Mouse (Mus musculus) liver, postnatal 0 days (tissue): ENCODE measurements around the gene Evi2a. TPM values are rescaled to one million over a fixed set of nuclear protein-coding genes. Genes with fewer than 3 reads are reported as not detected.

ENCODE experiments used
- ATAC-seq: fragments of 200-750 bp; cut with Nextera tagmentation; 2 replicates; pipeline ENCODE4 v1.8.0; 2017; ENCODE audit warnings: mild to moderate bottlenecking, moderate library complexity
- DNase-seq: peaks from one replicate; pipeline ENCODE4 v3.0.0-alpha.2; 2016
- H3K27ac ChIP-seq: fragments of 300-500 bp; sonication (generic); 2 replicates; pipeline ENCODE4 v1.5.1; 2014; ENCODE audit warnings: antibody characterized with exemption, moderate library complexity, mild to moderate bottlenecking, low read depth
- H3K27me3 ChIP-seq: fragments of 300-500 bp; sonication (generic); 2 replicates; pipeline ENCODE4 v1.6.1; 2014; ENCODE audit warnings: low read length, control low read depth, mixed read lengths; ENCODE audit not compliant: insufficient read depth
- H3K36me3 ChIP-seq: fragments of 300-500 bp; sonication (generic); replicated peaks from 2 replicates; pipeline ENCODE4 v1.6.1; 2014; ENCODE audit warnings: mild to moderate bottlenecking, control low read depth, low read length, moderate library complexity, mixed read lengths; ENCODE audit not compliant: insufficient read depth
- H3K4me1 ChIP-seq: fragments of 300-500 bp; sonication (generic); 2 replicates; pipeline ENCODE4 v1.6.1; 2014; ENCODE audit warnings: antibody characterized with exemption, mild to moderate bottlenecking, control low read depth; ENCODE audit not compliant: insufficient read depth
- H3K4me2 ChIP-seq: fragments of 300-500 bp; sonication (generic); 2 replicates; pipeline ENCODE4 v1.6.1; 2014; ENCODE audit warnings: low read depth, mild to moderate bottlenecking, low read length, moderate library complexity, mixed read lengths
- H3K4me3 ChIP-seq: fragments of 300-500 bp; sonication (generic); 2 replicates; pipeline ENCODE4 v1.5.1; 2014; ENCODE audit warnings: low read depth, low read length
- H3K9ac ChIP-seq: fragments of 300-500 bp; sonication (generic); replicated peaks from 2 replicates; pipeline ENCODE4 v1.6.1; 2014; ENCODE audit warnings: mild to moderate bottlenecking, moderate library complexity
- H3K9me3 ChIP-seq: fragments of 300-500 bp; sonication (generic); 2 replicates; pipeline ENCODE4 v1.6.1; 2016; ENCODE audit warnings: mild to moderate bottlenecking, control low read depth, low read length, mixed read lengths
- CTCF ChIP-seq: sonication (generic); IDR thresholded peaks from 2 replicates; pipeline ENCODE4 v1.5.1; 2016; ENCODE audit warnings: antibody characterized with exemption, low read depth
- EP300 ChIP-seq: IDR thresholded peaks from 2 replicates; pipeline ENCODE4 v1.6.1; 2016; ENCODE audit warnings: antibody characterized with exemption, low read depth, mild to moderate bottlenecking
- WGBS: fragments of 180-500 bp; shearing (Covaris S2); extraction: QIAGEN DNeasy Blood & Tissue Kit; methylation state at CpG from one replicate; pipeline ENCODE4 v1.1.7; 2014; ENCODE audit not compliant: insufficient replicate concordance; 5-methylcytosine and 5-hydroxymethylcytosine counted together
- polyA plus RNA-seq: library from polyadenylated mRNA; unstranded; fragments of >200 nt; fragmentation: Nextera tagmentation; extraction: Ambion mirVana; gene quantifications from 2 replicates; pipeline ENCODE4 v1.2.1, GENCODE M21; 2015

The Evi2a gene
- polyA plus RNA-seq, 1 experiment from 2014 or later, result 6.7 TPM

DNA sequence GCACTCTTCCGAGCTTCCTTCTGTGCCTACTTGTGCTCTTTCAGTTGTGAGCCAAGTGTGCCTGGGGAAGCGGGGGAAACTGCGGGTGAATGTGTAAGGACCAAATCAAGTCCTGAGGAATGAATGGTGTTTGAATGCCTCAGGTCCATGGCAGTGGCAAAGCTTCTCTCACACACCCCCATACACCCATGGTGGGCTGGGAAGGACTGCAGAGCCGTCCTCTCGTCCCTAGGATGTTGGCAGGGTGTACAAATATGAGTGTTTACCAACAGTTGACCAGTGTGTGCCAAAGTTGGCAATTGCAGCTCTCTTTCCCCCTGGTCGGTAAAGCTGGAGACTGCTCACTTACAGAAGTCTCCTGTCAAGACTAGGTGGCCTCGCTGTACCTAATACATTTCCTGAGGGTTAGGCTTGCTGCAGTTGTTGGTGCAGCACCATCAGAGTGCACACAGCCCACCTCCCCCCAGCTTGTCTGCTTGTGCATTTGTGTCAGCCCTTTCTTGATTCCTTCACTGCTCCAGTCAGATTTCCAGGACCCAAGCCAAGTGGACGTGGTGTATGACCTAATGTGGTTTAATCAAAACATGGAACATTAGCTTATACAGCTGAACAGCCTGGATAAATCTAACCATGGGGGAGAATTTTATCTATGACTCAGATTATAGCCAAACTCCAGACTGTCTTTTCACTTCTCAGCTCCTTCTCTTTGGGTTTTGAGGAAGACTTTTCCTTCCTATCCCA, 3.7 kb upstream of the Evi2a start:
- Histone ChIP-seq H3K27me3 (no peaks in the 10 kb centered on the region), H3K27ac (no peak overlapping the region), H3K4me1 (no peaks in the 10 kb centered on the region), H3K36me3 (peaks cover 9% of the 10 kb centered on the region; the same call in 1 of the 2 replicates), H3K4me2 (no peak overlapping the region), H3K4me3 (no peak overlapping the region), H3K9me3 (no peaks in the 10 kb centered on the region), H3K9ac (no peak overlapping the region)
- TF ChIP-seq EP300, result no peak
- ATAC-seq (no peak), DNase-seq (no peak)
- WGBS, result 72% methylated on average over 8 of the region's 8 CpGs

- Histone ChIP-seq H3K27ac (no peak overlapping the region), H3K9ac (no peak overlapping the region), H3K4me1 (no peaks in the 10 kb centered on the region), H3K4me2 (no peak overlapping the region), H3K4me3 (no peak overlapping the region), H3K9me3 (no peaks in the 10 kb centered on the region), H3K27me3 (no peaks in the 10 kb centered on the region), H3K36me3 (peaks cover 9% of the 10 kb centered on the region; the same call in 1 of the 2 replicates)
- ATAC-seq, result peak; percentile 65
- WGBS, result 64% methylated on average over 6 of the region's 6 CpGs
- no peak for DNase-seq
- TF ChIP-seq EP300 (no peak), CTCF (no peak)
These were observed 2.9 kb upstream of the Evi2a start for GRCm38 (mm10) chr11:79533311-79533710.

DNA sequence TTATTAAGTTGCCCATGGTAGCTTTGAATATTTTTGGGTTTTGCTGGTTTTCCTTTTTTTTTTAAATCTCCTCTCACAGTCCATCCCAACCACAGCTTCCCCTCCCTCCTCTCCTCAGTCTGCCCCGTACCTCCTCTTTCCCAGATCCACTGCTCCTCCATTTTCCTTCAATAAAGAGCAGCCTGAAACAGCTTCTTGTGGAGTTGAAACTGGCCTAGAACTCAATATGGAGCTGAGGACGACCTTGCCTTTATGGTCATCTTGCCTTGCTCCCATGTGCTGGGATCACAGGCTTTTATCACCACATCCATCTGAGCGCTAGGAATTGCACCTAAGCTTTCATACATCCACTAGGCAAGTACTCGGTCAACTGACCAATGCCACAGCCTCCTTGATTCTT, 1.1 kb upstream of the Evi2a start:
- no peaks in the 10 kb centered on the region for H3K36me3 ChIP-seq
- H3K9ac ChIP-seq, result no peak overlapping the region
- ATAC-seq (no peak), DNase-seq (no peak)
- no peak overlapping the region for H3K4me3 ChIP-seq
- no peak overlapping the region for H3K27ac ChIP-seq
- H3K27me3 ChIP-seq, result no peaks in the 10 kb centered on the region
- 82% methylated on average over 4 of the region's 4 CpGs for WGBS
- no peaks in the 10 kb centered on the region for H3K9me3 ChIP-seq
- no peaks in the 10 kb centered on the region for H3K4me1 ChIP-seq
- no peak for TF ChIP-seq CTCF
- TF ChIP-seq EP300, result no peak
- H3K4me2 ChIP-seq, result no peak overlapping the region

DNA sequence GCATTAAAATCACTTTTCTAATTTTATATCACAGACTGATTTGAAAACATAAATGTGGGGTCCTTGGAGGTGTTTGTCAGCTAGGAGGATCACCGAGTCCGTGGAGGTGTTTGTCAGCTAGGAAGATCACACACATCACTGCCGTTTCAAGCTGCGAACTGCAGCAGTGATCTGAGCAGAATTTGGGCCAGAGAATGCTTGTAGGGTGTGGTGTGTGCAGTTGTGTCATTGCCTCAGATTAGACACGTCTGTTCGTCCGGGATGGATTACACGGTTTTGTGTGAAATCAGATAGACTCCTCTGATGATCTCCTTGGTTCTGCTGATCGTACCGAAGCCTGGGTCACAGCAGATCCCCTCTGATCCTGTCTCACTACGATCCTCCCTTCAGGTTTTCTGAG, 365 bp upstream of the Evi2a start:
- Histone ChIP-seq H3K27me3 (no peaks in the 10 kb centered on the region), H3K4me2 (peak overlapping the region; percentile 57; the same call in 1 of the 2 replicates), H3K27ac (no peak overlapping the region), H3K9me3 (no peaks in the 10 kb centered on the region), H3K36me3 (no peaks in the 10 kb centered on the region), H3K4me3 (no peak overlapping the region), H3K9ac (no peak overlapping the region), H3K4me1 (peaks cover 4% of the 10 kb centered on the region; the same call in 1 of the 2 replicates)
- 45% methylated on average over 11 of the region's 11 CpGs for WGBS
- no peak for DNase-seq
- no peak for TF ChIP-seq CTCF
- no peak for TF ChIP-seq EP300
- ATAC-seq, result no peak

DNA sequence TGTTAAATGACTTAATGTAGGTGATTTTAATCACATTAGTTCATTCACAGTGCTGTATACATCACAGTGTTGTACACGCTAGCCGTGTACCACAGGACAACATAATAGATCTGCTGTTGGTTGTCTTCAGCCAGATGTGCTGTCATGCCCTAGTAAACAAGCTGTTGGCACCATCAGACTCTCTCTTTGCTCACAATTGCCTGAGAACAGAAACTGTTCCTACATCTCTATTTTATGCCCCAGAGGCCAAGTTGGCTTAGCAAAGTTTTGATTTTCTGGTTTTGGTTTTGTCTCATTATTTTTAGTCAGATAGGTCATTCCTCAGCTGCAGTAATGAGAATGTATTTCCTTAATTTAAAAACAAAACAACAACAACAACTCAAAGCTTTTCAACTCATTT, 673 bp downstream of the Evi2a start:
- H3K4me3 ChIP-seq, result peak overlapping the region; percentile 36

DNA sequence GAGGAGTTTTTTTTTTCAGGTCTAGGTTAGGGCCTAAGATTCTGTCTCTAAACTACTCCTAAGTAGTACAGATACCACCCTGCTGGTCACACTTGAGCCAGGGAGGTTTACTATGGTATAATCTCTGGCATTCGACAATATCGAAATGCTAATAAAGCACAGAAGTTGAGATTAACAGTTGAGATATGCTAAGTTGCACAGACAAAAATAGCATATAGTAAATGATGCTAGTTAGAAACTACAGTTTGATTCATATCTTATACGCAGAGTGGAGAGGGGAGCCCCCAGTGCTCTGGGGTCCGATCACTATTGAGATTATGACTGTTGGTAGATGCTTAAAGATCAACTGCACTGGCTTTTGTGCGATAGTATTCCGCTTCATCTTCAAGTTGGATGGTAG, 1.2 kb downstream of the Evi2a start:
- ATAC-seq (no peak), DNase-seq (no peak)
- peaks cover 11% of the 10 kb centered on the region; the same call in 1 of the 2 replicates for H3K4me1 ChIP-seq
- no peak for TF ChIP-seq EP300
- TF ChIP-seq CTCF, result no peak
- peak overlapping the region; percentile 79 for H3K27ac ChIP-seq
- no peaks in the 10 kb centered on the region for H3K9me3 ChIP-seq
- H3K27me3 ChIP-seq, result no peaks in the 10 kb centered on the region
- H3K4me2 ChIP-seq, result peak overlapping the region; percentile 39
- H3K4me3 ChIP-seq, result peak overlapping the region; percentile 36
- WGBS, result 83% methylated on average over 6 of the region's 6 CpGs
- no peak overlapping the region for H3K9ac ChIP-seq
- no peaks in the 10 kb centered on the region for H3K36me3 ChIP-seq

More for the DNA sequence above, 673 bp downstream of the Evi2a start:
- peak overlapping the region; percentile 39 for H3K4me2 ChIP-seq
- H3K9ac ChIP-seq, result no peak overlapping the region; the same call in 1 of the 2 replicates
- no peak for TF ChIP-seq CTCF
- no peak for TF ChIP-seq EP300
- peaks cover 7% of the 10 kb centered on the region; the same call in 1 of the 2 replicates for H3K4me1 ChIP-seq
- peak overlapping the region; percentile 55 for H3K27ac ChIP-seq
- ATAC-seq (no peak), DNase-seq (no peak)
- no peaks in the 10 kb centered on the region for H3K9me3 ChIP-seq
- no peaks in the 10 kb centered on the region for H3K36me3 ChIP-seq
- 71% methylated on average over 2 of the region's 2 CpGs for WGBS
- no peaks in the 10 kb centered on the region for H3K27me3 ChIP-seq
